Mouse (Mus musculus): ENCODE data around the gene Adprhl1. TPM values are rescaled to one million over a fixed set of nuclear protein-coding genes. Genes with fewer than 3 reads are reported as not detected.

Gene Adprhl1
- not detected for polyA plus RNA-seq (2015; fragmentation: Illumina TruSeq; extraction: RNeasy Lipid Tissue Mini Kit (QIAGEN cat#74804); ENCODE audit: insufficient read depth, low read depth, low replicate concordance)

DNA sequence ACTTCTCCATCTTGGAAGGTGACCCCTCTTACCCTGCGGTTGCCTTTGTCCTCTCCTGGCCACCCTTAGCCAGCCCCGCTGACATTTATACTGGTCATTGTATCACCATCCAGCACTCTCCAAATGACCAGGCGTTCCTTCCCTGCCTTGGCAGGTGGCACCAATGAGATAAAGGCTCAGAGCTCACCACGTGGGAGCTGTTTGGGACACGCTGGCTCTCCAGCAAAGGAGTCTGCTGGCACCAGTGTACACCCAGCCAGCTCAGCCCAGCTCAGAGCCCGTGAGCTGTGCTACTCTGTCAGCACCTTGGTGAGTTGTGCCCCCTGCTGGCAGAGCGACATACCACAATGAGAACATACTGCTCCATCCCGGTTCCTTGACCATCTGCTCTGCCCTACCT lies at the start of gene Adprhl1:
Gene Adprhl1 (minus strand): TSS at position 144 of the 400 bp plus-strand sequence.

DNA sequence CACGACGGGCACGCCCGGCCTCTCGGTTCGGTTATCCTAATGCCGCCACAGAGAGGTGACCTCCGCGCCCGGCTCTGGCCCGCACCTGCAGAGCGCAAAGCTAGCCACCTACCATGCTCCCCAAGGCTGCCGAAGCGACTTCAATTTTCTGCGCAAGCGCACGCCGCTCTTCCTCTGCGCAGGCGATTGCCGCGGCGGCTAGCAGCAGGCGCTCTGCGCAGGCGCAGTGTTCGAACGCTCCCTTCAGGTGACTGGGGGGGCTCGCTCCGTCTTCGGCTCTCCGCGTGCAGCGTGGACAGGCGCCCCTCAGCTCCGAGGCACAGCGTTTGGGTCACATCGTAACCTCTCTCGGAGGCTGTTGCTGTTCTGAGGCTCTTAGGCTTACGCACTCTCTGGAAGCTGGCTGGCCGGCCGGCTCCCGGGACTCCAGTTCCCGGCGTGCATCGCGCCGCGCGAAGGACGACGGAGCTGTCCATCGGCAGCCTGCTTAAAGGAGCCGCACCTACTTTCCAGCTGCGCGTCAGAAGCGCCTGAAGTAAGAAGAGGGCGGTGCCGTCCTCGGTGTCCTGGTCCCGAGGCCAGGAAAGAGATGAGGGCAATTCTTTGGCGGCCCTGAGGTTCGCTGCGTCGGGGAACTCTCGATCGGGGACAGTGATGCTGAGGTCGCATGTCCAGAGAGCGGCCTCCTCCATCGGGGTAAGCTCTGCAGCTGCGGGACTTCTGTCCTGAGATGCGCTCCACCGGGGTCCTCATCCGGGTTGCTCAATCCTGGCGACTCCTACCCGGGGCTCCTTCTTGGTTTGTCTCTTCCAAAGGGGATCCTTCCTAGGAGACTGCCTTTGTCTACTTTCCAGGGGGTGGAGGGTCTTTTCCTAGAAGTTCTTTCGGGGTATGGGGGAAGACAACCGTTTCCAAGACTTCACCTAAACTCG lies 34.0 kb upstream of the Adprhl1 start, which contains the start of the genes Dcun1d2 and Tmco3:
Gene Dcun1d2 (minus strand): TSS at position 440 of the 932 bp plus-strand sequence.
Gene Tmco3 (plus strand): TSS at position 499 of the 932 bp plus-strand sequence.

DNA sequence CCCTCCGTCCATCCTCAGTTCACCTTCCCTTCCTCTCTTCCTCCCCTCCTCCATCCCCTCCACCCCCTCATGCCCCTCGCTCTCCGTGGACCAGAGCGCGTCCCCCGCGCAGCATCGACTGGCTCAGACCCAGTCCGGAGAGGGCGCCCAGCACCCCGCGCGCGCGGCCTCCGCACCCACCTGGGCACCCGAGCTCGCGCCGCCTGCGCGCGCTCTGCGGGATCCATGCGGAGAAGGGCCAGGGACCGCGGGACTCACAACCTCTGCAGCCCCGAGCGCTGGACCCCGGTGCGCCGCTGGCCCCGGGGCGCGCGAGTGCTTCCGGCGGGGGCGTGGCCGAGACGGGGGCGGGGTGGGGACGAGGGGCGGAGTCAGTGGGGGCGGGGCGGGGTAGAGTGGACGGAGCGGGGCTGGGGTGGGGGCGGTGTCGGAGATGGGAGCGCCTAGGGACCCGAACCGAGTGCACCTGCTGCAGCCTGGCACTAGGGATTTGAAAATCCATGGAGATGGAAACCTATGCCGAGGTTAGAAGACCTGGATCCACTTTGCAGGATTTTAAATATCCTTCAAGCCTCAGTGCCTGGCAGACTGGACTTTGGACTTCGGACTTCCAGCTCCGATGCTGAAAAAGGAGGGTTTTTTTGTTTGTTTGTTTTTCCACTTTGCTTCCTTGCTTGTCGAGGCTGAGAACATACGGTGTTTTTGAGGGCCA lies 53.5 kb downstream of the Adprhl1 start, which contains the start of gene Grtp1:
Gene Grtp1 (minus strand): TSS at position 320 of the 712 bp plus-strand sequence.

Other genes with a start within 250 kb of the Adprhl1 start
- gene F7, start 228.1 kb downstream of the Adprhl1 start, polyA plus RNA-seq (2015; fragmentation: Illumina TruSeq; extraction: RNeasy Lipid Tissue Mini Kit (QIAGEN cat#74804); ENCODE audit: insufficient read depth, low read depth, low replicate concordance) = not detected
- gene F10, start 216.9 kb downstream of the Adprhl1 start, polyA plus RNA-seq (2015; fragmentation: Illumina TruSeq; extraction: RNeasy Lipid Tissue Mini Kit (QIAGEN cat#74804); ENCODE audit: insufficient read depth, low read depth, low replicate concordance) = 0.76 TPM
- not detected for gene Proz, start 193.2 kb downstream of the Adprhl1 start, polyA plus RNA-seq (2015; fragmentation: Illumina TruSeq; extraction: RNeasy Lipid Tissue Mini Kit (QIAGEN cat#74804); ENCODE audit: insufficient read depth, low read depth, low replicate concordance)
- 7.4 TPM for gene Pcid2, start 148.7 kb downstream of the Adprhl1 start, polyA plus RNA-seq (2015; fragmentation: Illumina TruSeq; extraction: RNeasy Lipid Tissue Mini Kit (QIAGEN cat#74804); ENCODE audit: insufficient read depth, low read depth, low replicate concordance)
- 15.5 TPM for gene Cul4a, start 148.5 kb downstream of the Adprhl1 start, polyA plus RNA-seq (2015; fragmentation: Illumina TruSeq; extraction: RNeasy Lipid Tissue Mini Kit (QIAGEN cat#74804); ENCODE audit: insufficient read depth, low read depth, low replicate concordance)
- 98.1 TPM for gene Lamp1, start 95.0 kb downstream of the Adprhl1 start, polyA plus RNA-seq (2015; fragmentation: Illumina TruSeq; extraction: RNeasy Lipid Tissue Mini Kit (QIAGEN cat#74804); ENCODE audit: insufficient read depth, low read depth, low replicate concordance)
- gene Grtp1, start 53.5 kb downstream of the Adprhl1 start, polyA plus RNA-seq (2015; fragmentation: Illumina TruSeq; extraction: RNeasy Lipid Tissue Mini Kit (QIAGEN cat#74804); ENCODE audit: insufficient read depth, low read depth, low replicate concordance) = 3.3 TPM
- gene Dcun1d2, start 34.0 kb upstream of the Adprhl1 start, polyA plus RNA-seq (2015; fragmentation: Illumina TruSeq; extraction: RNeasy Lipid Tissue Mini Kit (QIAGEN cat#74804); ENCODE audit: insufficient read depth, low read depth, low replicate concordance) = 7.2 TPM
- gene Tmco3, start 34.0 kb upstream of the Adprhl1 start, polyA plus RNA-seq (2015; fragmentation: Illumina TruSeq; extraction: RNeasy Lipid Tissue Mini Kit (QIAGEN cat#74804); ENCODE audit: insufficient read depth, low read depth, low replicate concordance) = 9.8 TPM
- 13.9 TPM for gene Tfdp1, start 84.6 kb upstream of the Adprhl1 start, polyA plus RNA-seq (2015; fragmentation: Illumina TruSeq; extraction: RNeasy Lipid Tissue Mini Kit (QIAGEN cat#74804); ENCODE audit: insufficient read depth, low read depth, low replicate concordance)
- not detected for gene Atp4b, start 142.7 kb upstream of the Adprhl1 start, polyA plus RNA-seq (2015; fragmentation: Illumina TruSeq; extraction: RNeasy Lipid Tissue Mini Kit (QIAGEN cat#74804); ENCODE audit: insufficient read depth, low read depth, low replicate concordance)
- not detected for gene Grk1, start 150.9 kb upstream of the Adprhl1 start, polyA plus RNA-seq (2015; fragmentation: Illumina TruSeq; extraction: RNeasy Lipid Tissue Mini Kit (QIAGEN cat#74804); ENCODE audit: insufficient read depth, low read depth, low replicate concordance)
- gene Tmem255b, start 181.0 kb upstream of the Adprhl1 start, polyA plus RNA-seq (2015; fragmentation: Illumina TruSeq; extraction: RNeasy Lipid Tissue Mini Kit (QIAGEN cat#74804); ENCODE audit: insufficient read depth, low read depth, low replicate concordance) = 6.0 TPM
- 88.3 TPM for gene Gas6, start 240.3 kb upstream of the Adprhl1 start, polyA plus RNA-seq (2015; fragmentation: Illumina TruSeq; extraction: RNeasy Lipid Tissue Mini Kit (QIAGEN cat#74804); ENCODE audit: insufficient read depth, low read depth, low replicate concordance)